ENCODE assay signal across 9 mouse cellular contexts in the genomic region with DNA sequence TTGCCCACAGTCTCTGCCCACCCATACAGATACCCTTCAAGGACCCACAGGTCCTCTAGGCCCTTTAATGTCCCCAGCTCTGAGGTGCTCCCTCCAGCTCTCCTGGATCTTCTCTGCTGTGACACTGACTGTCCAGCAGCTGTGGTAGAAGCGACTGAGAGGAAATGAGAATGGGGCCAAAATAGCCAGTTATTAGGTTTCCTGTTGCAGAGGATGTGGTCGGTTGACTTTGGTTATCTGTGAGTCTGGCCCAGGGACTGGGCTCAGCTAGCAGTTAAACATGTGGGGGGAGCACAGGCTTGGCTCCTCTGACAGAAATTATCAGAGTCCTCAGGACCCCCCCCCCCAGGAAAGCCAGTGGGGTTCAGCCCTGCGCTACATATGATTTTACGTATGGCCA. TPM values are rescaled to one million over a fixed set of nuclear protein-coding genes. Genes with fewer than 3 reads are reported as not detected.
DNase-seq lines count a peak whose midpoint lies in the region; ATAC-seq and TF ChIP-seq lines count a peak whose summit lies in the region.
"Had no signal": no experiment of that assay in that cellular context is flagged by ENCODE, and none has a peak within 500 bp of the region (broad histone marks: within the 10 kb centered on the region; RNA-seq: fewer than 3 reads in every experiment).

No protein-coding gene starts in this region.

- intact Hi-C loops in left cerebral cortex, adult 2 months (cut with DNase I), result no loop called here

- peaks cover 14 to 45% of the 10 kb centered on the region in 2 experiments for H3K4me1 ChIP-seq in MEL (ENCODE audit: control insufficient read depth in 1 of 2, insufficient read depth in 2 of 2, low read length in 2 of 2)
- peaks cover 43% of the 10 kb centered on the region for H3K4me1 ChIP-seq in heart, embryonic 12.5 days (replicated peaks)
- peaks cover 99% of the 10 kb centered on the region for H3K4me1 ChIP-seq in megakaryocyte, embryonic 14.5 days
- peaks cover 10% of the 10 kb centered on the region; the same call in 1 of the 2 replicates for H3K4me1 ChIP-seq in hindbrain, embryonic 10.5 days (replicated peaks)

- TF ChIP-seq EP300 in MEL (IDR thresholded peaks at IDR 0.05; ENCODE audit: low read depth in 1 of 2, low read length in 2 of 2), result peak; percentile 93 to 97

- no peak for DNase-seq in left cerebral cortex, adult 2 months (ENCODE audit: extremely low spot score in 1 of 2, low spot score in 2 of 2)
- DNase-seq in left cerebral cortex, adult 18-20 months (ENCODE audit: low spot score in 2 of 2), result no peak
- DNase-seq in MEL (ENCODE audit: low read depth, low spot score), result peak; percentile 90
- DNase-seq in cerebellum, postnatal 25 days, result no peak
- no peak for DNase-seq in hindbrain, embryonic 10.5 days (ENCODE audit: low spot score)
- no peak for DNase-seq in embryo, embryonic 9.5 days (ENCODE audit: extremely low spot score)

- WGBS in heart, embryonic 12.5 days, result 52% methylated on average over 4 of the region's 4 CpGs
- 88% methylated on average over 4 of the region's 4 CpGs for WGBS in hindbrain, embryonic 10.5 days

- H3K9me3 ChIP-seq in MEL (replicated peaks; ENCODE audit: insufficient read depth, low read length), result no peaks in the 10 kb centered on the region
- peaks cover 6% of the 10 kb centered on the region for H3K9me3 ChIP-seq in heart, embryonic 12.5 days (replicated peaks)
- peaks cover 19% of the 10 kb centered on the region for H3K9me3 ChIP-seq in megakaryocyte, embryonic 14.5 days
- peaks cover 11% of the 10 kb centered on the region for H3K9me3 ChIP-seq in hindbrain, embryonic 10.5 days
- H3K9me3 ChIP-seq: limb, embryonic 13.5 days had no signal

- no peak for TF ChIP-seq CTCF in left cerebral cortex, adult 2 months (IDR thresholded peaks at IDR 0.05)
- TF ChIP-seq CTCF in MEL (IDR thresholded peaks at IDR 0.05 in 2 of 3, conservative IDR thresholded peaks at IDR 0.05 in 1 of 3; ENCODE audit: control insufficient read depth in 1 of 3, insufficient read depth in 1 of 3, low read depth in 2 of 3, low read length in 3 of 3, poor library complexity in 1 of 3, severe bottlenecking in 1 of 3), result no peak

- peaks cover 7% of the 10 kb centered on the region for H3K79me2 ChIP-seq in MEL (ENCODE audit: control insufficient read depth, insufficient read depth, low read length, poor library complexity)

- peak in 1 of 2 experiments; percentile 70; a peak in 1 of 4 replicates for TF ChIP-seq POLR2A in MEL (IDR thresholded peaks at IDR 0.05; ENCODE audit: control insufficient read depth in 1 of 2, insufficient read depth in 1 of 2, low read depth in 1 of 2, low read length in 2 of 2, poor library complexity in 1 of 2)

- no peak for TF ChIP-seq RAD21 in MEL (IDR thresholded peaks at IDR 0.05; ENCODE audit: low read depth, low read length)

- no peaks in the 10 kb centered on the region for H3K27me3 ChIP-seq in MEL (ENCODE audit: control insufficient read depth in 1 of 2, insufficient read depth in 2 of 2, low read length in 2 of 2)
- H3K27me3 ChIP-seq in heart, embryonic 12.5 days (replicated peaks), result peaks cover 14% of the 10 kb centered on the region
- H3K27me3 ChIP-seq in megakaryocyte, embryonic 14.5 days (replicated peaks), result no peaks in the 10 kb centered on the region
- H3K27me3 ChIP-seq in hindbrain, embryonic 10.5 days (ENCODE audit: insufficient read depth, poor library complexity, severe bottlenecking), result no peaks in the 10 kb centered on the region
- H3K27me3 ChIP-seq: limb, embryonic 13.5 days had no signal

- H3K4me2 ChIP-seq in heart, embryonic 12.5 days, result peak overlapping the region; percentile 27
- H3K4me2 ChIP-seq: limb, embryonic 13.5 days had no signal

- H3K27ac ChIP-seq in left cerebral cortex, adult 2 months, result peak overlapping the region; percentile 56; the same call in 1 of the 2 replicates
- peak overlapping the region; percentile 100 for H3K27ac ChIP-seq in MEL (ENCODE audit: control insufficient read depth, low read depth, low read length)
- peak overlapping the region; percentile 49 for H3K27ac ChIP-seq in heart, embryonic 12.5 days (ENCODE audit: poor library complexity, severe bottlenecking)
- no peak overlapping the region for H3K27ac ChIP-seq in hindbrain, embryonic 10.5 days
- H3K27ac ChIP-seq: limb, embryonic 13.5 days had no signal

- peak overlapping the region; percentile 84 for H3K9ac ChIP-seq in MEL (ENCODE audit: control insufficient read depth, low read depth, low read length, poor library complexity, severe bottlenecking)
- H3K9ac ChIP-seq in heart, embryonic 12.5 days, result no peak overlapping the region
- H3K9ac ChIP-seq: limb, embryonic 13.5 days had no signal

- ATAC-seq in heart, embryonic 12.5 days (ENCODE audit: insufficient number of reproducible peaks, low FRiP score), result peak; percentile 34; the same call in 1 of the 2 replicates

- peaks cover 0 to 39% of the 10 kb centered on the region in 2 experiments; a peak in 2 of 4 replicates for H3K36me3 ChIP-seq in MEL (ENCODE audit: control insufficient read depth in 1 of 2, insufficient read depth in 2 of 2, low read length in 2 of 2)
- 0 out of 2 replicates have a peak, but pooled peaks cover 3% of the 10 kb centered on the region for H3K36me3 ChIP-seq in heart, embryonic 12.5 days
- peaks cover 64% of the 10 kb centered on the region for H3K36me3 ChIP-seq in megakaryocyte, embryonic 14.5 days (replicated peaks; ENCODE audit: low read length)
- H3K36me3 ChIP-seq in hindbrain, embryonic 10.5 days, result peaks cover 19% of the 10 kb centered on the region

- H3K4me3 ChIP-seq in left cerebral cortex, adult 2 months, result no peak overlapping the region
- peak overlapping the region; percentile 27 to 42 for H3K4me3 ChIP-seq in MEL (ENCODE audit: control insufficient read depth in 1 of 2, insufficient read depth in 1 of 2, low read depth in 2 of 2, low read length in 2 of 2)
- H3K4me3 ChIP-seq in heart, embryonic 12.5 days, result no peak overlapping the region
- peak overlapping the region; percentile 88 for H3K4me3 ChIP-seq in megakaryocyte, embryonic 14.5 days (replicated peaks)
- H3K4me3 ChIP-seq in hindbrain, embryonic 10.5 days, result no peak overlapping the region
- H3K4me3 ChIP-seq: limb, embryonic 13.5 days had no signal

TF ChIP-seq in MEL, 35 proteins besides CTCF, POLR2A, EP300 and RAD21:
- no peak for TF ChIP-seq POLR2AphosphoS2 (IDR thresholded peaks at IDR 0.05; ENCODE audit: low read length)
- peak; percentile 30; the same call in 1 of the 2 replicates for TF ChIP-seq MXI1 (IDR thresholded peaks at IDR 0.05; ENCODE audit: low read depth, low read length)
- peak; percentile 89 for TF ChIP-seq MAZ (IDR thresholded peaks at IDR 0.05; ENCODE audit: low read depth, low read length)
- TF ChIP-seq UBTF (IDR thresholded peaks at IDR 0.05; ENCODE audit: borderline replicate concordance, insufficient read depth, low read depth, low read length), result no peak
- TF ChIP-seq ZNF384 (IDR thresholded peaks at IDR 0.05; ENCODE audit: low read depth, low read length), result no peak
- TF ChIP-seq CHD2 (IDR thresholded peaks at IDR 0.05; ENCODE audit: low read length), result no peak; the same call in 1 of the 2 replicates
- 0 out of 2 replicates have a peak, but pooled peaks have one; percentile 40 for TF ChIP-seq CHD1 (IDR thresholded peaks at IDR 0.05; ENCODE audit: low read depth, low read length)
- peak; percentile 16; the same call in 1 of the 2 replicates for TF ChIP-seq MAX (IDR thresholded peaks at IDR 0.05; ENCODE audit: low read length)
- no peak for TF ChIP-seq SMC3 (IDR thresholded peaks at IDR 0.05; ENCODE audit: low read depth, low read length)
- peak; percentile 83 for TF ChIP-seq GATA1 (IDR thresholded peaks at IDR 0.05; ENCODE audit: low read depth, low read length)
- no peak for TF ChIP-seq GABPA (IDR thresholded peaks at IDR 0.05; ENCODE audit: low read depth, low read length)
- peak; percentile 97 for TF ChIP-seq ETS1 (IDR thresholded peaks at IDR 0.05; ENCODE audit: low read depth, low read length)
- TF ChIP-seq MEF2A (IDR thresholded peaks at IDR 0.05; ENCODE audit: extremely low read depth, insufficient replicate concordance, low read depth, low read length, poor library complexity, severe bottlenecking), result peak; percentile 49; the same call in 1 of the 2 replicates
- TF ChIP-seq ELF1 (IDR thresholded peaks at IDR 0.05; ENCODE audit: low read depth, low read length), result no peak
- TF ChIP-seq TBP (IDR thresholded peaks at IDR 0.05; ENCODE audit: low read depth, low read length), result peak; percentile 77
- no peak for TF ChIP-seq TAL1 (IDR thresholded peaks at IDR 0.05; ENCODE audit: low read length)
- peak; percentile 65; the same call in 1 of the 2 replicates for TF ChIP-seq NELFE (IDR thresholded peaks at IDR 0.05; ENCODE audit: low read depth, low read length)
- TF ChIP-seq USF1 (IDR thresholded peaks at IDR 0.05; ENCODE audit: low read depth, low read length), result no peak
- TF ChIP-seq KAT2A (conservative IDR thresholded peaks at IDR 0.05; ENCODE audit: low read depth, low read length), result no peak; the same call in 1 of the 2 replicates
- peak; percentile 13; the same call in 1 of the 2 replicates for TF ChIP-seq MYC (IDR thresholded peaks at IDR 0.05; ENCODE audit: low read depth, low read length)
- TF ChIP-seq BHLHE40 (IDR thresholded peaks at IDR 0.05; ENCODE audit: borderline replicate concordance, low read depth, low read length), result peak; percentile 50; the same call in 1 of the 2 replicates
- peak; percentile 94 for TF ChIP-seq MYB (IDR thresholded peaks at IDR 0.05; ENCODE audit: low read depth, low read length)
- peak; percentile 75 for TF ChIP-seq RCOR1 (IDR thresholded peaks at IDR 0.05; ENCODE audit: low read depth, low read length)
- peak; percentile 90 for TF ChIP-seq TCF12 (IDR thresholded peaks at IDR 0.05; ENCODE audit: low read depth, low read length)
- peak; percentile 83 for TF ChIP-seq SIN3A (IDR thresholded peaks at IDR 0.05; ENCODE audit: low read length)
- TF ChIP-seq ZMIZ1 (IDR thresholded peaks at IDR 0.05; ENCODE audit: low read depth, low read length), result no peak; the same call in 1 of the 2 replicates
- no peak; the same call in 1 of the 2 replicates for TF ChIP-seq MAFK (IDR thresholded peaks at IDR 0.05; ENCODE audit: borderline replicate concordance, low read depth, low read length)

RNA-seq across cellular contexts. Expression of a gene that starts 19.7 kb away (rescaled TPM):
- total RNA-seq in left cerebral cortex, adult 2 months (2021), result 10 to 100 TPM; 31.1 to 35.0 TPM
- 10 to 100 TPM; 30.1 to 33.7 TPM for total RNA-seq in left cerebral cortex, adult 18-20 months (2021)
- total RNA-seq in MEL (2012; rRNA removed), result 3.1 and 4.5 TPM in 2 replicates
- polyA plus RNA-seq in MEL (2012; ENCODE audit: insufficient read depth in 1 of 2, insufficient read length in 2 of 2, low read depth in 1 of 2, low replicate concordance in 2 of 2, missing spikeins in 1 of 2), result 10 to 100 TPM in 1 of 2 experiments, not detected in 1; 10.6 TPM
- 3.5 and 4.1 TPM in 2 replicates for polyA plus RNA-seq in heart, embryonic 12.5 days (2016; fragmentation: Nextera tagmentation; extraction: Ambion mirVana)
- polyA plus RNA-seq in megakaryocyte, embryonic 14.5 days (2012; ENCODE audit: insufficient read depth, low replicate concordance), result 10.4 and 12.4 TPM in 2 replicates
- polyA plus RNA-seq in hindbrain, embryonic 10.5 days (2016; fragmentation: Nextera tagmentation; extraction: Ambion mirVana), result 1.1 and 1.4 TPM in 2 replicates

Comparison
In these comparisons a context has a peak if more than half of its experiments do, and no peak if none do; other contexts are left out.
1. H3K4me3 ChIP-seq: peak in MEL (2 of 2) and megakaryocyte, embryonic 14.5 days (single experiment); none in left cerebral cortex, adult 2 months (single experiment), heart, embryonic 12.5 days (single experiment) and hindbrain, embryonic 10.5 days (single experiment).